Mouse (Mus musculus) kidney, adult 2 months (tissue): ENCODE measurements around the gene Prkcsh.

Experiments
- CTCF ChIP-seq: fragments of 200-500 bp; conservative IDR thresholded peaks from 2 replicates; pipeline ENCODE4 v1.5.1; 2011; ENCODE audit warnings: low read depth, mild to moderate bottlenecking, control low read depth, low read length, moderate library complexity, mixed read lengths; ENCODE audit not compliant: insufficient read depth, insufficient read length
- POLR2A ChIP-seq: fragments of 200-500 bp; IDR thresholded peaks from one replicate; pipeline ENCODE4 v1.6.1; 2011; ENCODE audit warnings: low read depth, low read length, control low read depth

- TF ChIP-seq CTCF: no peak
- no peak for TF ChIP-seq POLR2A
Observed at GRCm38 (mm10) chr9:22055713-22056112, 53.1 kb downstream of the Prkcsh start.
